8 mouse cellular contexts compared by ENCODE assay signal in the genomic region with DNA sequence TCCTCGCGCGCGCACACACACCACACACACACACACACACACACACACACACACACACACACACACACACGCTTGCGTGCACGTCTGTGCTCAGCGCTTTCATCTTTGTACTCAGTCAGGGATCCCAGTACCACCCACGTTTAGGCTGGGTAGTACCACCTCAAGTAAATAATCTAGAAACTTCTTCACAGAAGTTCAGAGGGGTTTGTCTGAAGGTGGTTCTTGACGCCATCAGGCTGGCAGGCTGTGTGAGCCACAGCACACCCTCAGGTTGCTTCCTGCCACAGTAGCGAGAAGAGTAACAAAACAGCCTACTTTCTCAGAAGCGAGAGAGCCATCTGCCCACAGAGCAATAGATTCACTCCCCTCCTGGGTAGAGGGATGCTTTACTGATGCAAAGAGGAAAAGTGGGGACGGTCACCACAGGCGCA.
DNase-seq lines count a peak whose midpoint lies in the region; ATAC-seq and TF ChIP-seq lines count a peak whose summit lies in the region.

No protein-coding gene starts in this region.

- no peak overlapping the region for H3K4me3 ChIP-seq in kidney, postnatal 0 days (replicated peaks; ENCODE audit: low read depth, low read length)
- H3K4me3 ChIP-seq in embryonic facial prominence, embryonic 13.5 days = peak overlapping the region; percentile 19
- 0 out of 2 replicates have a peak overlapping the region, but pooled peaks have one; percentile 12 for H3K4me3 ChIP-seq in intestine, postnatal 0 days (ENCODE audit: low read depth, low read length)
- H3K4me3 ChIP-seq in olfactory bulb, adult 2 months (ENCODE audit: insufficient read depth, low read depth, low read length) = peak overlapping the region; percentile 3; the same call in 1 of the 2 replicates

- H3K36me3 ChIP-seq in kidney, postnatal 0 days (ENCODE audit: insufficient read depth, low read length) = no peaks in the 10 kb centered on the region
- H3K36me3 ChIP-seq in embryonic facial prominence, embryonic 13.5 days = no peaks in the 10 kb centered on the region
- H3K36me3 ChIP-seq in intestine, postnatal 0 days (ENCODE audit: control insufficient read depth, insufficient read depth) = no peaks in the 10 kb centered on the region

- H3K27me3 ChIP-seq in kidney, postnatal 0 days (ENCODE audit: insufficient read depth, low read length) = no peaks in the 10 kb centered on the region
- H3K27me3 ChIP-seq in embryonic facial prominence, embryonic 13.5 days = no peaks in the 10 kb centered on the region
- H3K27me3 ChIP-seq in intestine, postnatal 0 days (replicated peaks; ENCODE audit: control insufficient read depth, insufficient read depth, low read length) = no peaks in the 10 kb centered on the region

- no peak overlapping the region for H3K9ac ChIP-seq in kidney, postnatal 0 days (ENCODE audit: low read depth, low read length)
- peak overlapping the region; percentile 55 for H3K9ac ChIP-seq in embryonic facial prominence, embryonic 13.5 days
- H3K9ac ChIP-seq in intestine, postnatal 0 days (ENCODE audit: low read depth, low read length) = no peak overlapping the region

- H3K27ac ChIP-seq in kidney, postnatal 0 days = peak overlapping the region; percentile 92
- H3K27ac ChIP-seq in embryonic facial prominence, embryonic 13.5 days = peak overlapping the region; percentile 99
- H3K27ac ChIP-seq in intestine, postnatal 0 days (ENCODE audit: low read depth, low read length) = peak overlapping the region; percentile 66; the same call in 1 of the 2 replicates
- H3K27ac ChIP-seq in olfactory bulb, adult 2 months (ENCODE audit: insufficient read depth, low read depth, low read length) = peak overlapping the region; percentile 16; the same call in 1 of the 2 replicates

- peaks cover 18% of the 10 kb centered on the region for H3K4me1 ChIP-seq in kidney, postnatal 0 days (replicated peaks; ENCODE audit: insufficient read depth, low read length)
- peaks cover 36% of the 10 kb centered on the region for H3K4me1 ChIP-seq in embryonic facial prominence, embryonic 13.5 days
- no peaks in the 10 kb centered on the region for H3K4me1 ChIP-seq in intestine, postnatal 0 days (replicated peaks; ENCODE audit: control insufficient read depth, insufficient read depth, low read length)
- H3K4me1 ChIP-seq in olfactory bulb, adult 2 months (ENCODE audit: control insufficient read depth, insufficient read depth, low read length) = peaks cover 20% of the 10 kb centered on the region

- WGBS in kidney, postnatal 0 days = 15% methylated on average over 13 of the region's 14 CpGs
- 15% methylated on average over 13 of the region's 14 CpGs for WGBS in embryonic facial prominence, embryonic 13.5 days
- WGBS in intestine, postnatal 0 days = 35% methylated on average over 14 of the region's 14 CpGs
- WGBS in olfactory bulb, adult 2 months = 25% methylated on average over 14 of the region's 14 CpGs

- no peak for TF ChIP-seq CTCF in kidney, postnatal 0 days (IDR thresholded peaks at IDR 0.05; ENCODE audit: low read depth)
- TF ChIP-seq CTCF in intestine, postnatal 0 days (IDR thresholded peaks at IDR 0.05; ENCODE audit: low read depth) = no peak
- no peak for TF ChIP-seq CTCF in olfactory bulb, adult 2 months (IDR thresholded peaks at IDR 0.05; ENCODE audit: insufficient read depth, low read depth, low read length)

- no peak for TF ChIP-seq POLR2A in olfactory bulb, adult 2 months (IDR thresholded peaks at IDR 0.05; ENCODE audit: insufficient read depth, low read depth, low read length)

- DNase-seq in kidney, postnatal 0 days (ENCODE audit: low spot score) = no peak
- no peak for DNase-seq in kidney, adult 18-20 months
- DNase-seq in adrenal gland, postnatal 25 days = no peak
- DNase-seq in urinary bladder, postnatal 14 days (ENCODE audit: low spot score) = no peak
- DNase-seq in gastrocnemius, postnatal 36 days = no peak

- ATAC-seq in kidney, postnatal 0 days (replicated peaks; ENCODE audit: low FRiP score, low read depth) = no peak; the same call in 1 of the 2 replicates
- ATAC-seq in embryonic facial prominence, embryonic 13.5 days (ENCODE audit: insufficient number of reproducible peaks, insufficient read depth, low FRiP score, low TSS enrichment, low read depth) = no peak
- 0 out of 2 replicates have a peak, but pooled peaks have one; percentile 16 for ATAC-seq in intestine, postnatal 0 days

- no peaks in the 10 kb centered on the region for H3K9me3 ChIP-seq in kidney, postnatal 0 days (replicated peaks; ENCODE audit: low read length)
- no peaks in the 10 kb centered on the region for H3K9me3 ChIP-seq in embryonic facial prominence, embryonic 13.5 days
- no peaks in the 10 kb centered on the region for H3K9me3 ChIP-seq in intestine, postnatal 0 days (ENCODE audit: control insufficient read depth)

- intact Hi-C loops in gastrocnemius, postnatal 36 days (cut with DNase I) = no loop called here

- peak overlapping the region; percentile 43 for H3K4me2 ChIP-seq in kidney, postnatal 0 days (ENCODE audit: low read length)
- peak overlapping the region; percentile 56 for H3K4me2 ChIP-seq in embryonic facial prominence, embryonic 13.5 days
- peak overlapping the region; percentile 57 for H3K4me2 ChIP-seq in intestine, postnatal 0 days (replicated peaks; ENCODE audit: low read depth)

Comparison
In these comparisons a context has a peak if more than half of its experiments do, and no peak if none do; other contexts are left out.
1. H3K27ac ChIP-seq: peak in every context shown above with its lines; median percentile 99 in embryonic facial prominence, embryonic 13.5 days; 92 in kidney, postnatal 0 days; 66 in intestine, postnatal 0 days; 16 in olfactory bulb, adult 2 months.